Mouse (Mus musculus) monocyte, adult 2 months (primary cell): ENCODE results near the gene Abcg4.
"Not testable (repeated sequence)": the region's sequence is repeated elsewhere in the genome, so short reads cannot be mapped to it uniquely, and the experiment has no call there.

Experiments
- DNase-seq, 2 experiments: peaks; one replicate each; pipeline ENCODE4 v3.0.0; 2022; ENCODE audit warnings: low spot score in 2 of 2, low read depth in 1 of 2

Gene Abcg4

DNA sequence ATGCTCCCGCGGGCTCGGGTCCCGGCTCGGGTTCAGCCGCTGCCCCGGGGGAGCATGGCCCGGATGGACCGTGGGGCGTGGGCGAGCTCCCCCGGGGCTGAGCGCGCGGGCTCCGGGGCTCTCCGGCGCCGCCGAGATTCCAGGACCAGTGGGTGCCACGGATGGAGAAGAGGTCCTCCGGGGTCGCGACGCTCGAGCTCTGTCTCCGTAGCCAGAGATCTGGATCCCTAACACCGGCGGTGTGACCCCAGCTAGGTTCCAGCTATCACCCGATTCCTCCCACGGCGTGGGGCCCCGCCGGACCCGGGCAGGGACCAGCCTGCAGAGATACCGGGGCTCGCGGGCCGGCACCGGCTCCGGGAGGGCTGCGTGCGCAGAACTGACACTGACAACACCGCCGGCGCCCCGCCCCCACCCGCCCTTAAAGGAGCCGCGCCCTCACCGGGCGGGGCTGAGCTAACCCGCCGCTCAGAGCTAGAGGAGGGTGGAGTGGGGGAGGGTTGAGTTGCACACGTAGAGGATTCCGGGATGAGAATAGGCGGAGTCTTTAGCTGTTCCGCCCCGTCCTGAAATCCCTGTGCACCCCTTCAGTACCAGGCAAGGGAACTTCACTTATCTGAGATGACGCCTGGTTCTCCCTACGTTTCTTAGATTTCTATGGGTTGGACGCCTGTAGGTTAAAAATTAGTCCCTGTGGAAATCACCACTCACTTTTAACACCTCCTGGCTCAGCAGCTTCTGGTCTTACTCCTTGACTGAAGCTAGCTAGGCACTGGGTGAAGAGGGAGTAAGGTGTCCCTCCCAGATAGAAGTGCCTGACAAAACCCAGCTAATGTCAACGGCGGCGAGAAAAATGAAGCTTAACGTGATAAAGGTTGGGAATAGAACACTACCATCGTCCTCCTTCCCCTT lies 31.7 kb upstream of the Abcg4 start, which contains the start of gene C2cd2l:
C2cd2l (minus strand) TSS at position 399 of the 912 bp plus-strand sequence.
- peak in 1 of 2 experiments; percentile 48 for DNase-seq

DNA sequence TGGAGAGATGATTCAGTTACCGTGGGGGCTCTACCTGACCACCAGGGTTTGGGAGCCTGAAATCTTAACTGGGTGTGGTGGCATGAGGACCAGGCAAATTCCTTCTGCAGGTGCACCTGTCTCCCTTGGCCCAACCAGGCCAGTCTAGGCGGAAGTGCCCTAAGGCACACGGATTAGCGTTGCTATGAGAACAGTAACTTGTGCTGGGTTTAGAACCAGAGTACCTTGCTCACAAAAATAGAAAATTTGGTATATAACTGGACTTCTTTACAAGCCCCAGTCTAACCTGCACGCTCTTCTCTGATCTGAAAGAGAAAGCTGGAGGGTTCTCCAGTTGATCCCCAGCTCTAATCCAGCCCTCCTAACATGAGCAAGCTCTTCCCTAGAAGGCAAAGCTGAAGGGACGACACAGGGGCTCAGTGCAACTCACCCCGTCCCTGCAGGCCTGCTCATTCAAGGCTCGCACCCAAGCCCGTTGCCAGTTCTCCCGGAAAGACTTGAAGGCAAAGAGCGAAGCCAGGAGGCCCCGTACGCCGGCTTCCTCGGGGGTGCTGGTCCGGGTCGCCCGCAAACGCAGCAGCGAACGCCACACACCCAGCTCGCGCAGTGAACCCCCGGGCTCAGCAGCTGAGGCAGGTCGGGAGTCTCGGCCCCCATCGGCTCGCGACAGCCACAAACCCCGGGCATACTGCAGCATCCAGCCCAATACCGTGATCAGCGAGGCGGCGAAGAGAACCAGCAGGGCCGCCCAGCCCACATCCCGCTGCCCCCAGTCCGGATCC lies 30.9 kb upstream of the Abcg4 start:
- no peak for DNase-seq

DNA sequence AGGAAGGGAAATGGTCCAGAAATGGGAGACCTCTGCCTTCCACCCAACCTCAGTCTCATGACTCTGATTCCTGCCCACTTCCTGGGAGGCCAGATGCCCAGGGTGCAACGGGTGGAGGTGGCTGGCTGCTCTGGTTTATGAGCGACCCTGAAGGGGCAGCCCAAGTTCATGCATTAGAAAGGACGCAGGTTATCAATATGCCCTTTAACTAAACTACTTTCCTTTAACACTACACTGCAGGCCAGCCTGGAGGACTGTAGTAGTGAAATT lies 30.3 kb upstream of the Abcg4 start:
- no peak for DNase-seq

DNA sequence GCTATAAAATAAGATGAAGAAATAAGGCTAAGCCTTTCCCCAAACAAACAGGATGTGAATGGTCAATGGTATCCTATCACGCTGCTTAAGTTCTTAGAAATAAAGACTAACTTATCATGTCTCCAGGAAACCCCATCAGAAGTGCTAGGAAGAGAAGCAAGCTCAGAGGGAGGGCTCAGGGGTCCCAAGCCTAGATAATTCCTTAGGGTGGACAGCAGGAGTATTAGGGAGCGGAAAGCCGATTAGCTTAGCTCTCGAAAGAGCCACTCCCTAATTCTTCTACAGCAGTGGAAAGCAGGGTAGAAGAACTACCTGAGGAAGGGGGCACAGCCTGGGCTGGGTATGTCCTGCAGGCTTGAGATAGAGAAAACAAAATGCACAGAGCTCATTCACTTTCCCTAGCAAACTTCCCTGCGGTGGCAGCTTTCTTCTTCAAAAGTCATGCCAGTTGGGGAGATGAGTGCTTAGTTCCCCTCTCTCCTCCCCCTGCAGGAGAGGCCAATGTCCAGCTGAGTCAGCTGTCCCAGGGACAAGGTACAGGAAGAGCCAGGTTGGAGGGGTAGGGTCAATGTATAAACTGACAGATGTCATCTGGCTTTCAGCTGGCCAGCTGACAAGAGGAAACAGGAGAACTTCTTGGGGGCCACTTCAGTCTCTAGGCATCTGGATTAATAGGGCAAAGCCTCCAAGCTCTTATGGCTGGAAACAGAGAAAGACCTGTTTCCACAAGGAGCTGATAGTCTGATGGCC lies 29.8 kb upstream of the Abcg4 start:
- DNase-seq: no peak

DNA sequence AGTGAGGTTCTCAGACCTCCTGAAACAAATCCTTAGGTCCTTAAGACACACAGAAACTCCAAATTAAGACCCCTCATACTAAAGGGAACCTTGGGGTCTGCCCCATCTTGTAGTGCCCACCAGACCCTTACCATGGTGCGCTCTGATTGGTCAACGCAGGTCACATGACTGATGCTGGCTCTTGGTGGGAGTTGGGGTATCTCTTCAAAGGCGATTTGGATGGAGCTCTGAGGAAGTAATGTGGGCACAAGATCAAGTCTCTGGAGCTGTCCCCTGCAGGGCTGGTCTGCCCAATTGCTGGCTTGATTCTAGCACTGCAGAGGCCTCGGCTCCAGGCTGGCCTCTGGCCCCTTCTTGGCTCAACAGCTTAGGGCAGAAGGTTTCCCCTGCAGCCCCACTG lies 29.0 kb upstream of the Abcg4 start:
- DNase-seq: no peak

DNA sequence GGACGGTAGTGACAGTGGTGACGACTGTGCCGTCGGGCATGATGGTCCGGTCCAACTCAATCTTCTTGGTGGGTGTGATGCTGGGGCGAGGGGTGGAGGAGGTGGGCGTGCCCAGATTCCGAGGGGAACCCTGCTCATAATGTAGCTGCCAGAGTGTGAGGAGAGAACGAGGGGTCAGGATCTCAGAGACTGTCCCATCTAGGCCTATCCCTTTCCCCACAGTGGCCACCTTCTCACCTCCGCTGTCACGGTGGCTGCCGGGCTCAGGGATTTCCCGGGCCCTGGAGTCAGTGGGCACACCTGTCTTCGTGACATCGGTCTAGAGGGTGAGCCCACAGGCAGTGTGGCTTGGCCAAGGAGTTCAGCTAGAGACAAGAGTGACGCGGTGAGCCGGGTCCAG lies 26.5 kb upstream of the Abcg4 start:
- DNase-seq: no peak

DNA sequence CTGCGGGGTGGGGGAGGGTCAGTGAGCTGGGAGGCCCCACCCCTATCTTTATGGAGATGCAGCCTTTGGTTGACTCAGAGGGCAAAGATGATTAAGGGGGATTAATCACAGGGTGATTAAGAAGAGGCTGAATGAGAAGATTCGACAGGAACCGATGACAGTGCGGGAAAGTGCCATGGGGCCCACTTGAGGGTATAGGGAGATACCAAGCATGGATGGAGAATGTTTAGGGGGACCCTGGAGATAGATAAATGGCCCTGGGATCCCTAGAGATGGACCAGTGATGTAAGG lies 25.8 kb upstream of the Abcg4 start:
- no peak for DNase-seq

DNA sequence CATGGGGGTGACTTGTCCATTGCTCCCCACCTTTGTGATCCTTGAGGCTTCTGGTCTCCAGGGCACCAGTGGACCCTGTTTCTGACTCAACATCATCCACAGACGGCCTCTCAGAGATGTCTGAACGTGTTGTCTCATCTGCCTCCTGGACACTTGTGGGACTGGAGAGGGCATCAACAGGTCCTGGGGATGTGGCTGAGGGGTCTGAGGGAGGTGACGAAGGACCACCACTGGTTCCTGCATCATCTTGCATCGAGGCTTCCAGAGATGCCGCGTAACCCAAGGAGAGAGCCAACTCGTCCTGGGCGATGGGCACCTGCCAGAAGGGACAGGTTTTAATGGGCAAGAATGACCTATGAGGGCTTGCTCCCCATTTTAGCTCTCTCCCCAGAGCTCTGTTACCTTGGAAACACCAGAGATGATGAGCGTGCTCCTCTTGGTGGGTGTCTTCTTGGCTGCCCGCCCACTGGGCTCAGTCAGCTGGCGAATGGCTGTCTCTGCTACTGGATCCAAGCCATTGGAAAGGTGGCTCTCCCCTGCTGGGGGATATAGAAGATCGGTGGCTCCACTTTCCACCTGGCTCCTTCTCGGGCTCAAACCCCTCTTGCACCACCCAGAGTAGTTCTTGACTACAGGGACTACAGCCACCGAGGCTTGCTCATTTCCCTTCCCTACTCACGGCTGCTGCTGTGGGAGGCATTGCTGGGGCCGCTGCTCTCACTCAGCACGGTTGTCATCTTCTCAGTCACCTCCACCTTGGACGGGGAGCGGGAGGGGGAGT lies 25.3 kb upstream of the Abcg4 start:
- no peak for DNase-seq

DNA sequence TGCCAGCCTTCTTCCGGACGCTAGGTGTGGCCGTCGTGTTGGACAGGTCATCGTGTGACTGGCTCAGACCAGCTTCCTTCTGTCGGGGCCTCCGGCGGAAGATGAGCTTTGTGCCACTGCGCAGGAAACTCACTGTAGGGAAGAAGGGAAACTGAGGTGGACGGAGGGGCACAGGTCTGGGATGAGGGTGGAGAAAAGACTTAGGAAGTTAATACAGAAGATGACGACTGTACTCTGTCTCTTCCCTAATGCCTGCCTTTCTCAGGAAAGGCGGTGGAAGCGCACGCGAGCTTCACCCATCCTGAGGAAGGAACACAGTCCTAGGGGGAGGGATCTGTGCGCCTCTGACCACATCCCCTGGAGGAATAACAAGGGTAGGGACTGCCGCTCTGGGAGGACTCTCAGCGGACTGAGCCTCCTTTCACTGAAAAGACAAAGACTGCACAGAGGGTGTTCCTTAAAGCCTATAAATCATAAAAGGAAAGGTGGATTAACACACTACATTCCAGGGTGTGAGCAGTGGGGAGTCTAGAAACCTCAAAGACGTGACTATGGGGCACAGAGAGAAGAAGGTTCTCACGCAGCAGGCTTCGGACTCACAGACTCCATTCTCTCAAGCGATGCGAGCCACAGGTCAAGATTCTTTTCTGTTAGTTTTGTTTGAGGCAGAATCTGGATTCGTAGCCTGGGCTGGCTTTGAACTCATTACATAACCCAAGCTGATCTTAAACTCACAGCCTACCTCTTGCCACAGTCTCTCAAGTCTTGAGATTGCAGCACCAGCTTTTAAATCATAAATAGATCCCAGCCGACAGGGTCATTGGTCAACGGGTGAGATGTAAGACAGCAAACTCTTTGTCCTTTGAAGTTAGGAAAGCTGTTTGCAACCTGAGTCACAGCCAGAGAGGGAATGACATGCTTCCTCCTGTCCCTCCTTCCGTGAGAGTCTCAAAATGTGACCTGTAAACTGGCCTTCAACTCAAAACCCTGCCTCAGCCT lies 23.0 kb upstream of the Abcg4 start:
- DNase-seq: no peak

DNA sequence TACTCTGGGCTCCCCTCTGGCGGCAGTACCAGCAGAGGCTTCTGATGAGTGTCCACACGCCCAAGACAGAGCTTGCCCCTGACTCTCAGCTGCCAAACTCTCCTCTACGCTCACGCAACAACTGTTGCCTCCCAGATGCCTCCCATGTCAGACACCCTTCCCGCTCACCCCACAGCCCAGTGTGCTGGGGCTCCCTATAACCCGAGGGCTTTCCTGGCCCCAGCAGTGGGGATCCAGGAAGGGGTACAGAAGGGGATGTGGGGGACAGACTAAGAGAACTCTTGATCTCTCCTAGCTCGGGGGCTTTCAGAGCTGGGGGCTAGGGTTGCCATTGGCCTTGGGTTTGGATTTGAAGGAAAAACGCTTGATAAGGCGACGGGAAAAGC lies 22.3 kb upstream of the Abcg4 start:
- DNase-seq: no peak

DNA sequence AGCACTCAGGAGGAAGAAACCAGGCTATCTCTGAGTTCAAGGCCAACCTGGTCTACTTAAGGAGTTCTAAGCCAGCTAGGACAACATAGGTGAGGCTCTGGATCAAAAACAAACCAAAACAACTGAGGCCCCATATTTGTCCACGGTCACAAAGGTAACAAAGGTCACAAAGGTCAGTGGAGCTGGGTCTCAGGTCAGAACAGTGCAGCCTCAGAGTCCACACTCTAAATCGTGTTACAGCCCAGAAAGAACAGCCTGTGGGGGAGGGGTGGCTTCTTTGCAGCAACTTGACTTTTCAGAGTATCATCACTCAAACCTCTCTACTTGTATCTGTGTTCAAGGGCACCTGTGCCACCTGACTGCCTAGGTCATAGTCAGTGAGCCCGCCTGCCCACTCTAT lies 21.3 kb upstream of the Abcg4 start:
- DNase-seq: no peak

DNA sequence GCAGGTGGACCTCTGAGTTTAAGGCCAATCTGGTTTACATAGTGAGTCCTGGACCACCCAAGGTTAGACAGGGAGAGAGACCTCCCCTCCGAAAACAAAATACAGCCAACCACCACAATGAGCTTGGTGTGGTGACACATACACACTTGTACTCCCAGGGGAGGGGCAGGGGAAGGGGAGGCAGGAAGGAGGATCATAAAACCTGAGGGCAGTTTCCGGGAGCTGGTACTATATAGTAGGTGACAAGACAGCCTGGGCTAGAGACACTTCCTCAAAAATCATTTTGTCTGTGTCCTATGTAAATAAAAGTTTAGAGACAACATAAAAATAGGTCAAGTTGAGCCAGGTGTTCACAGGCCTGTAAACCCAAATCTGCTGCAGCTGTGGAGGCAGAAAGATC lies 18.8 kb upstream of the Abcg4 start:
- no peak for DNase-seq

DNA sequence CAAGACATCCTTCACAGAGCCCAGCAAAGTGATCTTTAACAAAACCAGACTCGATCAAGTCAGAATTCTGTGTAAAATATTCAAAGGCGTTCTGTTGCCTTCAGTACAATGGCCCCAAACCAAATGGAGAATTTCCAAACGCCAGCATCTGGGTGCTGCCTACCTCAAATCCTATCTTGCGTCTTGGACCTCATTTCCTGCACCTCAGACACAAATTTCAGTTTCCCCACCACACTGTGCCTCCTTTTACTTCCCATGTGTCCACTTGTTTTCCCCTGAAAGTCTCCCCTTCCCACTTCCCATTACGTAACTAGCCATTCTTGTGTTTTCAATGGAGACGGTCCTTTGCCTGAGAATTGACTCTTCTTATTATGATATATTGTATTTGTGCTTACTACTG lies 18.1 kb upstream of the Abcg4 start:
- no peak for DNase-seq

DNA sequence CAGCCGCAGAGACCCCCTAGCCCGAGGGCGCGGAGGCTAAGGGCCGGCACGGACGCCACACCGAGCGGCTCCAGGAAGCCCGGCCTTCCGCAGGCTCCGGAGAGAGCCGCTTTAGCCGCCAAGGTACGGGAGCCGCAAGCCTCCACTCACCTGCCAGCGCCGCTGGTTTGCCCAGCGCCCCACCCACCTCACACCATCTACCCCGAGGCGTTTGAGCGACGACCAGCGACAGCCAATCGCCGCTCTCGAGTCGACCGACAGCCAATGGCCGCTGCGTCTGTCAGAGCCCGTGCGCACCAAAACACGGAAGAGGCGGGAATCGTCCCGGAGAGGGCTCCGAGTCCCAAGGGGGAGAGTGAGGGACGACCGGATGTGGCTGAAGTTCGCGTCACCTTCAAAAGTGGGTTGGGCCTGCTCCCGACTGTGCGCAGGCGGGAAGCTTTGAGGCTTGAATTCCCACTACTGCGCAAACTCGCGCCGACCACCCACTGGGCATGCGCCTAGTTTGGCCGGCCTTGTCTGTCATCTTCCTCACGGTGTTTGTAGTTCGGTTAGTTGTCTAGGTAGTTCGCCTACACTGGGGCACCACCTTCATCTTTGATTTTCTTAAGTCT lies 17.2 kb upstream of the Abcg4 start, which contains the start of gene Hinfp:
Hinfp (minus strand) TSS at position 206 of the 614 bp plus-strand sequence.
- peak; percentile 96 for DNase-seq

DNA sequence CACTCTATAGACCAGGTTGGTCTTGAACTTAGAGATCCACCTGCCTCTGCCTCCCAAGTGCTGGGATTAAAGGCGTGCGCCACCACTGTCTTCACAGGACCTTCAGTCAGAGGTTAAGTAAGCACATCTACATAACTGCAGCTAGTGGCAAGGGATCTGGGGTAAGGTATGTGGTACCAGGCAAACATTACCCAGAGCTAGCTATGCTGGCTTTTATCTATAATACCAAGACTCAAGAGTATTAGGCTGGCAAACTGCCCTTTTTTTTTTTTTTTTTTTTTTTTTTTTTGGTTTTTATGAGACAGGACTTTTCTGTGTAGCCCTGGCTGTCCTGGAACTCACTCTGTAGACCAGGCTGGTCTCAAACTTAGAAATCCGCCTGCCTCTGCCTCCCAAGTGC lies 11.6 kb upstream of the Abcg4 start:
- DNase-seq: not testable (repeated sequence)

DNA sequence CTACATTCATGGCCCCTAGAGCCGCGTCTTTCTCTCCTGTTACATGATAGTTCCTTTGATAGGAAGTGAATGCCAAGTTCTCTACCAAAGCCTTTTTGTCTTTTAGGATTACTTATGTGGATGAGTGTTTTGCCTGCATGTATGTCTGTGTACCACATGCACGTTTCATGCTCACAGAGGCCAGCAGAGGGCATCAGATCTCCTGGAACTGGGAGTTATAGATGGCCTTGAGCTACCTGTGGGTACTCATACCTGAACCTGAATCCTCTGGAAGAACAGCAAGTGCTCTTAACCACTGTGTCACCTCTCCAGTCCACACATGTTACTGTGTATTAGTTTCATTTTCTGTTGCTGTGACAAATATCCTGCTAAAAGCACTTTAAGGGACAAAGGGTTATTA lies 4.1 kb upstream of the Abcg4 start:
- DNase-seq: no peak

DNA sequence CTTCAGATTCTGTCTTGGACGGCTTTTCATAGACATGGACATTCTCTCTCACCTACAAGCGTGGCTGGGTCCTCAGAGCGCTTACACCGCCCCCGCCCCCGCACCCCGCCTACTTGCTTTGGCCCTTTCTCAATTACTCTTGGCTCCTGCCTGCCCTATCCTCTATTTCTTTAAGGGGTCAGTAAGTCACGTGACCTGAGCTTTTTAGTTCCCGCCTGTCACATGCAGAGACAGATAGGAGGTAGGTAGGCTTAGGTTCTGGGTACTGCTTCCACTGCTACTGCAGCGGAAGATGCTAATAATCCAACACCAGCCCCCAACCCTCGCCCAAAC lies 510 bp upstream of the Abcg4 start:
- DNase-seq: no peak

DNA sequence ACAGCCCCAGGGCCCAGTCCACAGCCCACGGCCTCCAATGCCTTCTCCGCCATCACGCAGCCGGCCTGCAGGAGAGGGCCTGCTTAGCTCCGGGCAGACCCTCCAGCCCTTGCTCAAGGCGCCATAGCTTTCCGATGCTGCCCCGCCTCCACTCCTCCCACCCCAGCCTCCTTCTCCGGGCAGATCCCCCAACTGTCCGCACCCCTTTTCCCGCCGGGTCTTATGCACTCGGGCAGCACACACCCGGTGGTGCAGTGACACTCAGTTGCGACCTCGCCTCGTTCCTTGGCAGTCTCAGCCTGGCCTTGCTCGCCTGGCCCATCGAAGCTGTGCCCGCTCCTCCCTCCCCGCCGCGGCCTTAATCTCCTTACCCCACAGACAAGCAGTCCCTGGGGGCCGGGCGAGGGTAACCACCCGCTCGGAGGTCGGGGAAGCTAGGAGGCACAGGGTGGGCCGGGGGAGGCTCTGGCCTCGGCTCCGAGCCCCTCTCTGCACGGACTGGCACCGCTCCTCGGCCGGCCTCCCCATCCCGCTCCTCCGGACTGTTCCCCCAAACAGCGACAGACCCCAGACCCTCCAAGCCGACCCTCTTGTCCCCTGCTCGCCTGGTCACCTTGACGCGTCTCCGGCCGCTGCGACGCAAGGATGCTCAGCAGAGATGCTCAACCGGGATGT lies 877 bp downstream of the Abcg4 start:
- DNase-seq: no peak

DNA sequence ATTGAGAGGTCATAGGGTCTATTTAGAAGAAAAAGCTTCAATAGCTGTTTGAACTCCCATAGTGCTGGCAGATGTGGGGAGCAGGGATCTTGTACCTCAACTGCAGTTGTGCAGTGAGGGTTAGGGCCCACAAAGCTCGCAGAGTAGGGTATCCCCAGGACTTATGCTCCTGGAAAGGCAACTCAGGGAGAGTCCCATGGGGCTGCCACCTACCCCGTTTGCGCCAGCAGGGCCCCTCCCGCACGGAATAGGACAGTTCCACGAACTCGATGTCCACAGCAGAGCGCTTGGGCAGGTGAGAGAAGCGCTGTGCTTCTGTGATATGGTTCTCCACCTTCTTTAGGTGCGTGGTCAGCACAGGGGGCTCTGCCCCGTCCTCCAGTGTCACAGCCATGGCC lies 1.4 kb downstream of the Abcg4 start:
- no peak for DNase-seq
